Mouse (Mus musculus) embryonic fibroblast, embryonic 13.5 days (primary cell): ENCODE measurements around the gene Cntln.

Experiments used
- CTCF ChIP-seq: IDR thresholded peaks from 2 replicates; pipeline ENCODE4 v1.5.1; 2011; ENCODE audit warnings: mild to moderate bottlenecking, control low read depth, low read length, moderate library complexity, borderline replicate concordance; ENCODE audit not compliant: insufficient read depth
- POLR2A ChIP-seq: IDR thresholded peaks from 2 replicates; pipeline ENCODE4 v1.6.1; 2011; ENCODE audit warnings: low read depth, mild to moderate bottlenecking, control low read depth, low read length, moderate library complexity

DNA sequence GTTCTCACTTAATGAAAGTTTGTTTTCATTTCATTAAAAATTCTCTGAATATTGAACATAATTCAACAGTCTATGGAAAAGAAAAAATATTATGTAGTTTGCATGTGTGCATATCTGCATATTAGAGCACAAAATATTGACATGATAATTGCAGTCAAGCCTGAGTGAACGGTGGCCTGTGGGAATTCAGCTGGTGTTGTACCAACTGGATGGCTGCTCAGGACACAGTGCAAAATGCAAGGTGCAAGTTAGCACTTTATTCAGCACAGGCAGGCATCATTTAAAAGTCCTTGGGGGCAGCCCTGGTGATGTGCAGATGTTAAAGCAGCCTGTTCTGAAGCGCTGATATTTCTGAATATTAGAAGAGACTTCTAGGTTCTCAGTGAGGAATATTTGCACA, 58.5 kb downstream of the Cntln start:
- TF ChIP-seq CTCF (no peak), POLR2A (no peak)
